Mouse (Mus musculus) heart, postnatal 0 days (tissue): Measurements from ENCODE around the gene Tcte1.

Experiments used
- CTCF ChIP-seq: IDR thresholded peaks from 2 replicates; pipeline ENCODE4 v1.5.1; 2016; ENCODE audit warnings: antibody characterized with exemption, control low read depth, low read depth
- EP300 ChIP-seq: IDR thresholded peaks from 2 replicates; pipeline ENCODE4 v1.6.1; 2016; ENCODE audit warnings: antibody characterized with exemption, low read depth

DNA sequence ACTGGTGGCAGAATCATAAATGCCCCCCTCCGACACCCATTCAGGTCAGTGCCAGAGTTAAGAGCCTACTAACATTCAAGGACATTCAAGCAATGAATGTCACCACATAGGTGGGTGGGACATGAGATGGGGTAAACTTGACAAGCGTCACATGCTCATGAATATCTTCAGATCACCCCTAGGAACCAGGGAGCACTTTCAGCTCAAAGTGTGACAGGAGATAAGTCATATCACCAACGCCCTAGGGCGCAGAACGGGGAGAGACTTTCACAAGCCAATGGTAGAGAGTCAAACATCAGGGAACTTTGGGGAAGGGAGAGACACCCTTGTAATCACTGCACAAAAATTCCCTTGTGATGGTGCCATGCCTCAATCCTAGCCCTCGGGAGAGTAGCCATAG, 59.0 kb downstream of the Tcte1 start:
- TF ChIP-seq CTCF (no peak), EP300 (no peak)
